Mouse (Mus musculus): ENCODE measurements around the gene Ets2.
A peak's percentile ranks its signal among the peaks of the same experiment; 100 is the strongest.
"Not testable (repeated sequence)": the region's sequence is repeated elsewhere in the genome, so short reads cannot be mapped to it uniquely, and the experiment has no call there.

Gene Ets2

DNA sequence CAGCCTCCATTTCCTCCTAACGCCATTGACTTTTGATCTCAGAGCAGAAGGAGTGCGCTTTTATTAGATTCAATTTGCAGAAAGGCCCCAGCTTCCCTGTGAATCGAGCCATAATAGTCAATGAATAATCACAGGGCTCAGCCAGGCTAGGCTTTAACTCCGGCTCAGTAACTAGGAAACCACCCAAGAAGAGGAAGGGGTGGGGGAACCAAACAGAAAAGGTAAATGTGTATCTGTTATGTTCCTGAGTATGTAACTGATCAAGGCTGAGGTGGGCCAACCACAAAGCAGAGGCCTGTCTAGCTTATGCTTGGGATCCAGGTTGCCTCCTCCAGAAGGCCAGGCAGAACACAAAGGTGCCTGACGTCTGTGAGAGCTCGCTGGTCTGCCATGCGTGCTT is 1.7 kb upstream of the Ets2 start:
- peak; percentile 59 to 83 for DNase-seq

GRCm38 (mm10) chr16:95702562-95703545 is 979 bp downstream of the Ets2 start:
- DNase-seq: peak; percentile 43 to 59

DNA sequence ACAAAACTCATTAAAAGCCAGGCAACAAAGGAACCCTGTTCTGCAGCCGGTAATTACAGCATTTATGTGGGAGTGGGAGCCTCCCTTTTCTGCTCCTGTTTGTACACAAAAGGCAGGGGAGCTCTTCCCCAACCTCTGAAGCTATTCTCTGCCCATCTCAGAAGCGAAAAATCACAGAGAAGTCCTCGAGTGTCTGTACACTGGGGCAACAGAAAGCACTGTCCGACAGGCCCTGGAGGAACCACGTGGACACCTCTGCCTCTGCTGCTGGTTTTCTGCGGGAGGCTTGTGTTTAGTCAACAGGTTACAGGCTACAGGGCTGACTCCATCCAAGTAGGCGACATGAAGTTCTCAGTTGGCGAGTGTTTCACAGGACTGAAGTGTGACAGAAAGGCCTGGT is 2.1 kb downstream of the Ets2 start:
- peak; percentile 36 to 43 for DNase-seq

GRCm38 (mm10) chr16:95704662-95705330 is 2.9 kb downstream of the Ets2 start:
- no peak for DNase-seq

- no peak for DNase-seq
These were observed 3.9 kb downstream of the Ets2 start for GRCm38 (mm10) chr16:95705771-95706170.

- peak; percentile 32 to 42 for DNase-seq
These were observed 6.5 kb downstream of the Ets2 start for GRCm38 (mm10) chr16:95708211-95709004.

- peak in 1 of 2 experiments; percentile 25 for DNase-seq
These were observed 7.3 kb downstream of the Ets2 start for GRCm38 (mm10) chr16:95709175-95709574.

DNA sequence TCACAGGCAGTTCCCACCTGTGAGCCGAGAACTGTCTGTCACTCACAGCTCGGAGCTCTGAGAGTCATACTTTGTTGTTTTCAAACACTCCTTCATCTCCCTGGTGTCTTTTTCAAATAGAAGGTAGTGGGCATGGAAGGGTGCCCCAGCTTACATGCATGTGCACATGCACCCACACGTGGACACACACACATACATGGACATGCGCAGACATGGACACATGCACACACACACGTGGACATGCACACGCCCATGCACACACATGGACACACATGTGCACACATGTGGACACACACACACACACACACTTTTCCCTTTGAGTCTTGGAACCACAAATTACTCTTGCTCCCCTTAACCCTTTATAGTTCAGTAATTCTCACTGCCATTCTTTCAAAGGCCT is 8.3 kb downstream of the Ets2 start:
- no peak for DNase-seq

DNA sequence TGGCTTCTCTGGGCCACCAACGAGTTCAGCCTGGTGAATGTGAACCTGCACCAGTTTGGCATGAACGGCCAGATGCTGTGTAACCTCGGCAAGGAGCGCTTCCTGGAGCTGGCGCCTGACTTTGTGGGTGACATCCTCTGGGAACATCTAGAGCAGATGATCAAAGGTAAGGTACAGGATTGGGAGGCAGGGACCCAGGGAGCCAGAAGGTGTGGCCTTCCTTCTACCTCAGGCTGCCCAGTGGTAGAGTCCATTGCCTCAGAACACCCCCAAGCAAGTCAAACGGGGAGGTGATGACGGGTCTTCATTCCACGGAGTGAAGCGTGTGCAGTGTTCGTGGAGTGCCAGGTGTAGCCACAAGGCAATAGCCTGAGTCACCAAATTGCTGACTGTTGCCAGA is 10.2 kb downstream of the Ets2 start:
- DNase-seq: no peak

GRCm38 (mm10) chr16:95713077-95713476 is 11.2 kb downstream of the Ets2 start:
- DNase-seq: not testable (repeated sequence)

DNA sequence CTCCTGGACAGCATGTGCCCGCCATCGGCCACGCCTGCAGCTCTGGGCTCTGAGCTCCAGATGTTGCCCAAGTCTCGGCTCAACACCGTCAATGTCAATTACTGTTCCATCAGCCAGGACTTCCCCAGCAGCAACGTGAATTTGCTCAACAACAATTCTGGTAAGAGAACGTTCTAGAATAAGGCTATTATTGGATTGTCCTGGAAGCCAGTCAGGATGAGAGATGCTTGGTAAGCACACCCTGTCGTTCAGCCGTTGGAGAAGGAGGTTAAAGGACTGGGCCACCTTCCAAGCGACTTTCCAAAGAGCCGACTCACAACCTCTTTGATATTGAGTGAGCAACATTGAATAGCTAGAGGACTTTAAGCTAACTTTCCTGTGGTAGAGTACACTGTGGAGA is 13.2 kb downstream of the Ets2 start:
- no peak for DNase-seq

DNA sequence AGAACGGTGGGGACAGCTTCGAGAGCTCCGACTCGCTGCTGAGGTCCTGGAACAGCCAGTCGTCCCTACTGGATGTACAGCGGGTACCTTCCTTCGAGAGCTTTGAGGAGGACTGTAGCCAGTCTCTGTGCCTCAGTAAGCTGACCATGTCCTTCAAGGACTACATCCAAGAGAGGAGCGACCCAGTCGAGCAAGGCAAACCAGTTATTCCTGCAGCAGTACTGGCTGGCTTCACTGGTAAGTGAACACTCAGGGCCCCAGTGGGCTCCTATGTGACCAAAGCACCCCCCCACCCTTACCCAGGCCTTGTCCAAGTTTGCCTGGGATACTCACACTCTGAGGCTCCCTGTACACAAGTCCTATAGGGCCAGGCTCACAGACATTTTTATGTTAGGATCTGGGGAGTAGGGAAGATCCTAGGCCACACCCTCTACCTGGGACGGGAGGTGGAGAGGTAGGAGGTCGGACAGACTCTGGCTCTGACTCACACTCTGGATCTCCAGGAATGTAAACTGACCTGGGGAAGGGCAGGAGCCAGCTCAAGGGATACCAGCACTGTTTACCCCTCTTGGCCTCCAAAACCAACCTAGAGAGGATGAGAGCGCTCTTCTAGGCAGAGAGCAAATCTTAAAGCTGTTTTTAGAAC is 14.3 kb downstream of the Ets2 start:
- no peak for DNase-seq

GRCm38 (mm10) chr16:95717631-95718030 is 15.8 kb downstream of the Ets2 start:
- DNase-seq: no peak

GRCm38 (mm10) chr16:95718119-95718518 is 16.2 kb downstream of the Ets2 start:
- DNase-seq: no peak

DNA sequence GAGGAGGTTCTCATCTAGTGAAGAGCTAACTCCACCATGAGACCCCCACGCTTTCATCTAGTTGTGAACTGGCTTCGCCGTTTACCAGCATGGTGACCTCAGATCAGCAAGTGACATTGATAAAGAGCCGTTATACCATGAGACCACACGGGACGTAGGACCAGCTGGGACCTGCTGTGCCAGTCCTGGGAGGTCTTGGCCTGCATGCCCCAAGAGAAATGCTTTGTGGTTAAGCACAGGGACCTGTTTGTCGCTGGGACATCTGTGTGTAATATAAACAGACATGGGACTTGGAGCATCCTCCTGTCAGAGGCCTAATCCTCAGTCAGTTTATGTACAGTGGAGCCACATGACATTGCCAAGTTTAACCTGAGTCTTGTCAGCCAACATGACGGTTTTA is 18.7 kb downstream of the Ets2 start:
- no peak for DNase-seq

- DNase-seq: peak in 1 of 2 experiments; percentile 45
These were observed 22.4 kb downstream of the Ets2 start for GRCm38 (mm10) chr16:95724251-95724650.

DNA sequence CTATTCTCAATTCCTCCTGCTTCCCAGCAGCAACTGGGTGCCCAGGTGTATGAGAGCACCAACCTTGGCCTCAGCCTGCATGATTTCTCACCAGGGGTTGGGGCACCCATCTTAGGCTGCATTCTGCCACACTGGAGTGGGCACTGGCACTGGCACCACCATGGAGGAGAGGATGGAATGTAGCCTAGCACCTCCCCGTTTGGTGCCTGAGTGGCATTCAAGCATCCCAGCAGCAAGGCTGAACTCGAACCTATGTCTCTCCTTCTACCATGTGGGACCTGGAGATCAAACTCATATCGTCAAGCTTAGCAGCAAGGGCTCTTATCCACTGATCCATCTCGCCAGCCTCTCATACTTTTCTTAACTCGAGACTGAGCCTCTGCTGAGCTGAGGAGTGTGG is 22.9 kb downstream of the Ets2 start:
- no peak for DNase-seq

DNA sequence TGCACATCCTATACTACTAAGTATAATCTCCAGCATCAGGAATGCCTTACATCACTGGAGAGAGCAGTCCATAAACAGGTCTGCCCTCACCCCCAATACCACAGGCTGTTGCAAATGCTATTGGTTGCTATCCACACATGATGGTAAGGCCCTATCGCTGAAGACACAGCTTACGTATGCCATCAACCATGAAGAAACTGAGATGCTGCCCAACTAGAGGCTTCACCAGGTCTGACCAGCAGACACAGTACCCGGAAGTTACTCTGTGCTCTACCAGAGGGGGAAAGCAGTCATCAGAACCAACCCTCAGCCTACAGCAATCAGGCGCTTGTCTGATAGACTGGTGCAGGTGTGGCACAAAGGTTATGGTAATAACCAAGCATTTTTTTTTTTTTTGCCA is 24.9 kb downstream of the Ets2 start:
- DNase-seq: no peak

GRCm38 (mm10) chr16:95728453-95729435 is 26.9 kb downstream of the Ets2 start:
- peak; percentile 36 to 41 for DNase-seq

- DNase-seq: no peak
These were observed 27.9 kb downstream of the Ets2 start for GRCm38 (mm10) chr16:95729775-95730174.

- no peak for DNase-seq
These were observed 32.9 kb downstream of the Ets2 start for GRCm38 (mm10) chr16:95734785-95735184.
